Comparison of ENCODE assay signal across 8 mouse cellular contexts in genomic region chr7:30665321-30665720, GRCm38 (mm10). TPM values are rescaled to one million over a fixed set of nuclear protein-coding genes. Genes with fewer than 3 reads are reported as not detected.
DNase-seq lines count a peak whose midpoint lies in the region; ATAC-seq and TF ChIP-seq lines count a peak whose summit lies in the region.

No protein-coding gene starts in this region.

- no peak for TF ChIP-seq CTCF in forebrain, postnatal 0 days (IDR thresholded peaks at IDR 0.05; ENCODE audit: low read depth)

- no peak for ATAC-seq in heart, embryonic 11.5 days (replicated peaks; ENCODE audit: insufficient number of reproducible peaks, low FRiP score, low TSS enrichment)
- peak; percentile 67 for ATAC-seq in forebrain, postnatal 0 days
- peak; percentile 50; the same call in 1 of the 2 replicates for ATAC-seq in lung, embryonic 16.5 days (ENCODE audit: low read depth)
- no peak for ATAC-seq in megakaryocyte-erythroid progenitor cell, adult 5-6 weeks (replicated peaks; ENCODE audit: low FRiP score, low TSS enrichment, poor library complexity, severe bottlenecking)

- no peaks in the 10 kb centered on the region for H3K4me1 ChIP-seq in heart, embryonic 11.5 days (ENCODE audit: control insufficient read depth, insufficient read depth, low read length)
- H3K4me1 ChIP-seq in forebrain, postnatal 0 days (ENCODE audit: insufficient read depth), result peaks cover 7% of the 10 kb centered on the region; the same call in 1 of the 2 replicates
- peaks cover 5% of the 10 kb centered on the region for H3K4me1 ChIP-seq in lung, embryonic 16.5 days (replicated peaks; ENCODE audit: control insufficient read depth, insufficient read depth, low read length)

- H3K4me3 ChIP-seq in heart, embryonic 11.5 days (ENCODE audit: low read depth, low read length), result peak overlapping the region; percentile 80
- H3K4me3 ChIP-seq in forebrain, postnatal 0 days (ENCODE audit: low read depth, low read length), result peak overlapping the region; percentile 48
- H3K4me3 ChIP-seq in lung, embryonic 16.5 days (ENCODE audit: low read length), result peak overlapping the region; percentile 78

- intact Hi-C loops in heart, postnatal 36 days (cut with DNase I), result loop anchor here (5.0 kb wide), 1 partner anchor 78 kb away; the partner anchor contains the start of gene Kmt2b

- WGBS in heart, embryonic 11.5 days (ENCODE audit: insufficient replicate concordance), result 6% methylated on average over 11 of the region's 11 CpGs
- WGBS in forebrain, postnatal 0 days, result 7% methylated on average over 11 of the region's 11 CpGs
- 5% methylated on average over 11 of the region's 11 CpGs for WGBS in lung, embryonic 16.5 days

- H3K36me3 ChIP-seq in heart, embryonic 11.5 days (ENCODE audit: control insufficient read depth, insufficient read depth, low read length), result peaks cover 13% of the 10 kb centered on the region; the same call in 1 of the 2 replicates
- H3K36me3 ChIP-seq in forebrain, postnatal 0 days (ENCODE audit: insufficient read depth), result peaks cover 8% of the 10 kb centered on the region; the same call in 1 of the 2 replicates
- peaks cover 4% of the 10 kb centered on the region; the same call in 1 of the 2 replicates for H3K36me3 ChIP-seq in lung, embryonic 16.5 days (ENCODE audit: control insufficient read depth, insufficient read depth, low read length)

- no peaks in the 10 kb centered on the region for H3K9me3 ChIP-seq in heart, embryonic 11.5 days (replicated peaks; ENCODE audit: control insufficient read depth, low read length)
- no peaks in the 10 kb centered on the region for H3K9me3 ChIP-seq in forebrain, postnatal 0 days (ENCODE audit: low read length)
- no peaks in the 10 kb centered on the region for H3K9me3 ChIP-seq in lung, embryonic 16.5 days (ENCODE audit: control insufficient read depth, low read length)

- no peaks in the 10 kb centered on the region for H3K27me3 ChIP-seq in heart, embryonic 11.5 days (ENCODE audit: control insufficient read depth, insufficient read depth, low read length)
- no peaks in the 10 kb centered on the region; the same call in 1 of the 2 replicates for H3K27me3 ChIP-seq in forebrain, postnatal 0 days (ENCODE audit: insufficient read depth, low read length)
- H3K27me3 ChIP-seq in lung, embryonic 16.5 days (ENCODE audit: control insufficient read depth, insufficient read depth, low read depth, low read length), result no peaks in the 10 kb centered on the region

- no peak for DNase-seq in heart, postnatal 36 days
- DNase-seq in thymus, postnatal 14 days, result peak; percentile 20
- DNase-seq in thymus, postnatal 0 days (ENCODE audit: low spot score), result no peak
- peak; percentile 58 for DNase-seq in forebrain, postnatal 0 days
- DNase-seq in testis, postnatal 10 days (ENCODE audit: low spot score), result no peak

- H3K27ac ChIP-seq in heart, embryonic 11.5 days (ENCODE audit: low read depth, low read length), result no peak overlapping the region
- peak overlapping the region; percentile 83 for H3K27ac ChIP-seq in forebrain, postnatal 0 days (ENCODE audit: low read depth, low read length)
- H3K27ac ChIP-seq in lung, embryonic 16.5 days (ENCODE audit: low read length), result 0 out of 2 replicates have a peak overlapping the region, but pooled peaks have one; percentile 18

- H3K4me2 ChIP-seq in heart, embryonic 11.5 days, result peak overlapping the region; percentile 68
- peak overlapping the region; percentile 78 for H3K4me2 ChIP-seq in forebrain, postnatal 0 days (ENCODE audit: low read depth)
- H3K4me2 ChIP-seq in lung, embryonic 16.5 days (ENCODE audit: low read depth, low read length), result peak overlapping the region; percentile 68

- peak overlapping the region; percentile 84 for H3K9ac ChIP-seq in heart, embryonic 11.5 days (ENCODE audit: low read depth, low read length)
- peak overlapping the region; percentile 60 for H3K9ac ChIP-seq in forebrain, postnatal 0 days
- H3K9ac ChIP-seq in lung, embryonic 16.5 days (ENCODE audit: low read length), result peak overlapping the region; percentile 86

RNA-seq across cellular contexts. Expression of gene Haus5, which starts 0.5 kb away (rescaled TPM):
- polyA plus RNA-seq in heart, embryonic 11.5 days (2014; fragmentation: Nextera tagmentation; extraction: Ambion mirVana), result 35.0 and 37.6 TPM in 2 replicates
- total RNA-seq in heart, postnatal 36 days (2021), result 1 to 10 TPM; 6.0 to 6.4 TPM
- polyA plus RNA-seq in thymus, postnatal 0 days (2015; fragmentation: Nextera tagmentation; extraction: Ambion mirVana), result 50.2 and 51.0 TPM in 2 replicates
- total RNA-seq in forebrain, postnatal 0 days (2014; rRNA removed), result 16.3 and 18.5 TPM in 2 replicates
- 17.7 and 18.3 TPM in 2 replicates for polyA plus RNA-seq in forebrain, postnatal 0 days (2015; fragmentation: Nextera tagmentation; extraction: Ambion mirVana)
- 49.6 and 58.2 TPM in 2 replicates for polyA plus RNA-seq in lung, embryonic 16.5 days (2015; fragmentation: Nextera tagmentation; extraction: Ambion mirVana)
- total RNA-seq in megakaryocyte-erythroid progenitor cell, adult 5-6 weeks (2014; fragmentation: Nextera tagmentation), result 32.4 and 43.6 TPM in 2 replicates
- total RNA-seq in megakaryocyte-erythroid progenitor cell, adult 5-6 weeks (2017), result 17.4 and 24.7 TPM in 2 replicates

RNA-seq across cellular contexts. Expression of gene Pmis2, which starts 6.1 kb away (rescaled TPM):
- not detected in 2 replicates for polyA plus RNA-seq in heart, embryonic 11.5 days (2014; fragmentation: Nextera tagmentation; extraction: Ambion mirVana)
- total RNA-seq in heart, postnatal 36 days (2021), result under 1 TPM in 1 of 2 experiments, not detected in 1; 0.49 TPM
- polyA plus RNA-seq in thymus, postnatal 0 days (2015; fragmentation: Nextera tagmentation; extraction: Ambion mirVana), result not detected in 2 replicates
- total RNA-seq in forebrain, postnatal 0 days (2014; rRNA removed), result not detected in 2 replicates
- not detected in 2 replicates for polyA plus RNA-seq in forebrain, postnatal 0 days (2015; fragmentation: Nextera tagmentation; extraction: Ambion mirVana)
- polyA plus RNA-seq in lung, embryonic 16.5 days (2015; fragmentation: Nextera tagmentation; extraction: Ambion mirVana), result not detected in 2 replicates
- not detected in 2 replicates for total RNA-seq in megakaryocyte-erythroid progenitor cell, adult 5-6 weeks (2014; fragmentation: Nextera tagmentation)
- total RNA-seq in megakaryocyte-erythroid progenitor cell, adult 5-6 weeks (2017), result not detected in 2 replicates

RNA-seq across cellular contexts. Expression of gene Rbm42, which starts 15.2 kb away (rescaled TPM):
- 76.7 and 82.8 TPM in 2 replicates for polyA plus RNA-seq in heart, embryonic 11.5 days (2014; fragmentation: Nextera tagmentation; extraction: Ambion mirVana)
- 10 to 100 TPM; 51.9 to 54.5 TPM for total RNA-seq in heart, postnatal 36 days (2021)
- polyA plus RNA-seq in thymus, postnatal 0 days (2015; fragmentation: Nextera tagmentation; extraction: Ambion mirVana), result 151 and 153 TPM in 2 replicates
- 150 and 156 TPM in 2 replicates for total RNA-seq in forebrain, postnatal 0 days (2014; rRNA removed)
- polyA plus RNA-seq in forebrain, postnatal 0 days (2015; fragmentation: Nextera tagmentation; extraction: Ambion mirVana), result 148 and 160 TPM in 2 replicates
- 106 and 110 TPM in 2 replicates for polyA plus RNA-seq in lung, embryonic 16.5 days (2015; fragmentation: Nextera tagmentation; extraction: Ambion mirVana)
- 48.3 and 48.6 TPM in 2 replicates for total RNA-seq in megakaryocyte-erythroid progenitor cell, adult 5-6 weeks (2014; fragmentation: Nextera tagmentation)
- 29.1 and 53.0 TPM in 2 replicates for total RNA-seq in megakaryocyte-erythroid progenitor cell, adult 5-6 weeks (2017)

RNA-seq across cellular contexts. Expression of gene Etv2, which starts 29.7 kb away (rescaled TPM):
- 2.6 and 3.6 TPM in 2 replicates for polyA plus RNA-seq in heart, embryonic 11.5 days (2014; fragmentation: Nextera tagmentation; extraction: Ambion mirVana)
- not detected for total RNA-seq in heart, postnatal 36 days (2021)
- polyA plus RNA-seq in thymus, postnatal 0 days (2015; fragmentation: Nextera tagmentation; extraction: Ambion mirVana), result not detected in 2 replicates
- not detected in 2 replicates for total RNA-seq in forebrain, postnatal 0 days (2014; rRNA removed)
- not detected in 2 replicates for polyA plus RNA-seq in forebrain, postnatal 0 days (2015; fragmentation: Nextera tagmentation; extraction: Ambion mirVana)
- polyA plus RNA-seq in lung, embryonic 16.5 days (2015; fragmentation: Nextera tagmentation; extraction: Ambion mirVana), result not detected in 2 replicates
- total RNA-seq in megakaryocyte-erythroid progenitor cell, adult 5-6 weeks (2014; fragmentation: Nextera tagmentation), result not detected in 2 replicates
- not detected in 2 replicates for total RNA-seq in megakaryocyte-erythroid progenitor cell, adult 5-6 weeks (2017)

RNA-seq across cellular contexts. Expression of gene 2200002J24Rik, which starts 33.4 kb away (rescaled TPM):
- 0.70 and 1.6 TPM in 2 replicates for polyA plus RNA-seq in heart, embryonic 11.5 days (2014; fragmentation: Nextera tagmentation; extraction: Ambion mirVana)
- not detected for total RNA-seq in heart, postnatal 36 days (2021)
- 0.81 and 1.2 TPM in 2 replicates for polyA plus RNA-seq in thymus, postnatal 0 days (2015; fragmentation: Nextera tagmentation; extraction: Ambion mirVana)
- total RNA-seq in forebrain, postnatal 0 days (2014; rRNA removed), result not detected in 2 replicates
- polyA plus RNA-seq in forebrain, postnatal 0 days (2015; fragmentation: Nextera tagmentation; extraction: Ambion mirVana), result not detected in 2 replicates
- polyA plus RNA-seq in lung, embryonic 16.5 days (2015; fragmentation: Nextera tagmentation; extraction: Ambion mirVana), result 0.75 and 1.4 TPM in 2 replicates
- total RNA-seq in megakaryocyte-erythroid progenitor cell, adult 5-6 weeks (2014; fragmentation: Nextera tagmentation), result not detected in 2 replicates
- total RNA-seq in megakaryocyte-erythroid progenitor cell, adult 5-6 weeks (2017), result not detected in 2 replicates

Comparison
In these comparisons a context has a peak if more than half of its experiments do, and no peak if none do; other contexts are left out.
1. DNase-seq: peak in thymus, postnatal 14 days (single experiment) and forebrain, postnatal 0 days (single experiment); none in heart, postnatal 36 days (0 of 2), thymus, postnatal 0 days (single experiment) and testis, postnatal 10 days (single experiment).
2. ATAC-seq: peak in forebrain, postnatal 0 days (single experiment) and lung, embryonic 16.5 days (single experiment); none in heart, embryonic 11.5 days (single experiment) and megakaryocyte-erythroid progenitor cell, adult 5-6 weeks (single experiment).
3. Peak in every context shown above with its lines, with median percentiles within 50 percentile points of each other: H3K4me2 ChIP-seq, H3K4me3 ChIP-seq and H3K9ac ChIP-seq.